Mouse (Mus musculus): ENCODE results near the gene Lrp4.

Gene Lrp4

GRCm38 (mm10) chr2:91457259-91457655 lies at the start of gene Lrp4:
Gene Lrp4 (plus strand): TSS chr2:91457511.
- peak; percentile 73 for DNase-seq (ENCODE audit: low spot score)

- no peak for DNase-seq (ENCODE audit: low spot score)
Measured at GRCm38 (mm10) chr2:91408031-91408430, 49.3 kb upstream of the Lrp4 start.

GRCm38 (mm10) chr2:91411473-91411872 lies 45.8 kb upstream of the Lrp4 start:
- DNase-seq (ENCODE audit: low spot score): no peak

- no peak for DNase-seq (ENCODE audit: low spot score)
Measured at GRCm38 (mm10) chr2:91412361-91412760, 45.0 kb upstream of the Lrp4 start.

GRCm38 (mm10) chr2:91413811-91414210 lies 43.5 kb upstream of the Lrp4 start:
- no peak for DNase-seq (ENCODE audit: low spot score)

- DNase-seq (ENCODE audit: low spot score): no peak
Measured at GRCm38 (mm10) chr2:91421641-91422040, 35.7 kb upstream of the Lrp4 start.

GRCm38 (mm10) chr2:91424061-91424720 lies 33.1 kb upstream of the Lrp4 start:
- DNase-seq (ENCODE audit: low spot score): no peak

- DNase-seq (ENCODE audit: low spot score): no peak
Measured at GRCm38 (mm10) chr2:91426321-91426720, 31.0 kb upstream of the Lrp4 start.

GRCm38 (mm10) chr2:91429146-91429545 lies 28.2 kb upstream of the Lrp4 start:
- DNase-seq (ENCODE audit: low spot score): no peak

- no peak for DNase-seq (ENCODE audit: low spot score)
Measured at GRCm38 (mm10) chr2:91429915-91430599, 27.3 kb upstream of the Lrp4 start.

GRCm38 (mm10) chr2:91430600-91430919 lies 26.8 kb upstream of the Lrp4 start:
- no peak for DNase-seq (ENCODE audit: low spot score)

GRCm38 (mm10) chr2:91436713-91437112 lies 20.6 kb upstream of the Lrp4 start:
- DNase-seq (ENCODE audit: low spot score): no peak

GRCm38 (mm10) chr2:91437116-91437815 lies 20.0 kb upstream of the Lrp4 start:
- no peak for DNase-seq (ENCODE audit: low spot score)

GRCm38 (mm10) chr2:91439271-91439670 lies 18.0 kb upstream of the Lrp4 start:
- no peak for DNase-seq (ENCODE audit: low spot score)

GRCm38 (mm10) chr2:91439876-91440275 lies 17.4 kb upstream of the Lrp4 start:
- DNase-seq (ENCODE audit: low spot score): no peak

- no peak for DNase-seq (ENCODE audit: low spot score)
Measured at GRCm38 (mm10) chr2:91440686-91441085, 16.6 kb upstream of the Lrp4 start.

- no peak for DNase-seq (ENCODE audit: low spot score)
Measured at GRCm38 (mm10) chr2:91441715-91442114, 15.6 kb upstream of the Lrp4 start.

- DNase-seq (ENCODE audit: low spot score): no peak
Measured at GRCm38 (mm10) chr2:91442241-91442640, 15.1 kb upstream of the Lrp4 start.

- DNase-seq (ENCODE audit: low spot score): peak; percentile 91
Measured at GRCm38 (mm10) chr2:91444286-91444892, 12.9 kb upstream of the Lrp4 start, which contains the start of gene 1110051M20Rik. Gene 1110051M20Rik (minus strand): TSS chr2:91444704.

- no peak for DNase-seq (ENCODE audit: low spot score)
Measured at GRCm38 (mm10) chr2:91449662-91450061, 7.6 kb upstream of the Lrp4 start.

- DNase-seq (ENCODE audit: low spot score): no peak
Measured at GRCm38 (mm10) chr2:91450316-91450715, 7.0 kb upstream of the Lrp4 start.

GRCm38 (mm10) chr2:91452658-91453057 lies 4.7 kb upstream of the Lrp4 start:
- no peak for DNase-seq (ENCODE audit: low spot score)

All from testis, postnatal 10 days (tissue).